In the genomic region with DNA sequence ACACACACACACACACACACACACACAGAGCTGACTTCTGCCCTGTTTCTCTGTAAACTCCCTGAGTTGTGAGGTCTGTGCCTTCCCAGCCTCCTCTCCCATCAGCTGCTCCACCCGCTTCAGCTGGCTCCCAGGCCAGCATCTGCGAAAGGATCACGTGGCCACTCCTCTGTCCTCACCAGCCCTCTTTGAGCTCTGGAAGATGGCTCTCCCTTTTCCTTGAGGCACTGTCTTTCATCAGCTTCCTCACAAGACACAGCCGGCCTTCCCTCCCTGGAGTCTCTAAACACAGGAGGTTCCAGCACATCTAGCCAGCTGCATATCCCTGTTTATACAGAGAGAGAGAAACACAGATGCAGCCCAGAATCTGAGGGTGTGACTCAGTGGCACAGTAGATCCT, we compare ENCODE assay signal across 13 mouse cellular contexts. TPM values are rescaled to one million over a fixed set of nuclear protein-coding genes. Genes with fewer than 3 reads are reported as not detected.
DNase-seq lines count a peak whose midpoint lies in the region; ATAC-seq and TF ChIP-seq lines count a peak whose summit lies in the region.
"Had no signal": no experiment of that assay in that cellular context is flagged by ENCODE, and none has a peak within 500 bp of the region (broad histone marks: within the 10 kb centered on the region; RNA-seq: fewer than 3 reads in every experiment).

No protein-coding gene starts in this region.

- H3K27me3 ChIP-seq in liver, postnatal 0 days (ENCODE audit: insufficient read depth, low read length), result 0 out of 2 replicates have a peak, but pooled peaks cover 3% of the 10 kb centered on the region
- no peaks in the 10 kb centered on the region for H3K27me3 ChIP-seq in liver, embryonic 11.5 days (replicated peaks; ENCODE audit: control insufficient read depth, insufficient read depth, low read length)
- H3K27me3 ChIP-seq in kidney, adult 2 months (replicated peaks; ENCODE audit: control insufficient read depth, insufficient read depth, low read length), result no peaks in the 10 kb centered on the region

- no peak for TF ChIP-seq CTCF in liver, postnatal 0 days (IDR thresholded peaks at IDR 0.05; ENCODE audit: low read depth)
- no peak for TF ChIP-seq CTCF in kidney, adult 2 months (conservative IDR thresholded peaks at IDR 0.05; ENCODE audit: insufficient read depth, insufficient read length, low read depth, low read length)

- H3K4me3 ChIP-seq in liver, postnatal 0 days (ENCODE audit: low read depth, low read length), result no peak overlapping the region
- no peak overlapping the region for H3K4me3 ChIP-seq in liver, embryonic 11.5 days (ENCODE audit: low read depth, low read length)
- no peak overlapping the region for H3K4me3 ChIP-seq in kidney, adult 2 months (ENCODE audit: insufficient read depth, low read depth, low read length)
- H3K4me3 ChIP-seq: erythroblast, embryonic 14.5 days; megakaryocyte, embryonic 14.5 days had no signal

- H3K27ac ChIP-seq in liver, postnatal 0 days (ENCODE audit: low read depth), result no peak overlapping the region
- no peak overlapping the region for H3K27ac ChIP-seq in liver, embryonic 11.5 days (ENCODE audit: low read depth, low read length)
- H3K27ac ChIP-seq in kidney, adult 2 months (ENCODE audit: insufficient read depth, low read depth, low read length), result no peak overlapping the region

- 39% methylated on average over 4 of the region's 4 CpGs for WGBS in liver, postnatal 0 days (ENCODE audit: insufficient replicate concordance)
- 35% methylated on average over 4 of the region's 4 CpGs for WGBS in liver, embryonic 11.5 days
- WGBS in kidney, adult 2 months, result 53% methylated on average over 4 of the region's 4 CpGs

- no peak for ATAC-seq in liver, postnatal 0 days
- ATAC-seq in liver, embryonic 11.5 days (replicated peaks; ENCODE audit: low FRiP score), result no peak

- no peaks in the 10 kb centered on the region for H3K4me1 ChIP-seq in liver, postnatal 0 days (ENCODE audit: insufficient read depth)
- no peaks in the 10 kb centered on the region for H3K4me1 ChIP-seq in liver, embryonic 11.5 days (replicated peaks; ENCODE audit: control insufficient read depth, insufficient read depth, low read length)
- H3K4me1 ChIP-seq in kidney, adult 2 months (ENCODE audit: control insufficient read depth, insufficient read depth, low read length), result no peaks in the 10 kb centered on the region
- H3K4me1 ChIP-seq: megakaryocyte, embryonic 14.5 days had no signal

- H3K4me2 ChIP-seq in liver, postnatal 0 days (ENCODE audit: low read depth, low read length), result no peak overlapping the region
- H3K4me2 ChIP-seq in liver, embryonic 11.5 days, result no peak overlapping the region

- H3K36me3 ChIP-seq in liver, postnatal 0 days (replicated peaks; ENCODE audit: insufficient read depth, low read length), result no peaks in the 10 kb centered on the region
- H3K36me3 ChIP-seq in liver, embryonic 11.5 days (ENCODE audit: control insufficient read depth, insufficient read depth, low read length), result no peaks in the 10 kb centered on the region
- no peaks in the 10 kb centered on the region for H3K36me3 ChIP-seq in kidney, adult 2 months (ENCODE audit: control insufficient read depth, insufficient read depth, low read length)

- no peak for TF ChIP-seq EP300 in liver, postnatal 0 days (IDR thresholded peaks at IDR 0.05; ENCODE audit: low read depth)

- peak; percentile 9 for DNase-seq in liver, postnatal 0 days
- no peak for DNase-seq in liver, embryonic 11.5 days (ENCODE audit: low spot score)
- peak; percentile 57 for DNase-seq in MN1 (ENCODE audit: low spot score)
- DNase-seq in gastrocnemius, postnatal 10 days, result peak; percentile 32
- DNase-seq in skeletal muscle tissue, adult 2 months (ENCODE audit: low read depth, low spot score), result peak; percentile 52
- DNase-seq in kidney, adult 2 months, result no peak
- DNase-seq in kidney, adult 11 months, result no peak
- DNase-seq: cerebellum, postnatal 36 days had no signal

- peaks cover 5% of the 10 kb centered on the region; the same call in 1 of the 2 replicates for H3K9me3 ChIP-seq in liver, postnatal 0 days (ENCODE audit: low read length)
- H3K9me3 ChIP-seq in liver, embryonic 11.5 days (ENCODE audit: control insufficient read depth, low read length), result 0 out of 2 replicates have a peak, but pooled peaks cover 3% of the 10 kb centered on the region

- H3K9ac ChIP-seq in liver, postnatal 0 days (replicated peaks), result no peak overlapping the region
- H3K9ac ChIP-seq in liver, embryonic 11.5 days (ENCODE audit: low read depth, low read length), result no peak overlapping the region; the same call in 1 of the 2 replicates

- TF ChIP-seq POLR2A in kidney, adult 2 months (IDR thresholded peaks at IDR 0.05; ENCODE audit: low read depth, low read length), result no peak

RNA-seq across cellular contexts. Expression of a gene that starts 22.3 kb away (rescaled TPM):
- polyA plus RNA-seq in liver, postnatal 0 days (2015; fragmentation: Nextera tagmentation; extraction: Ambion mirVana), result 1.9 and 2.1 TPM in 2 replicates
- 2.4 and 2.8 TPM in 2 replicates for polyA plus RNA-seq in liver, embryonic 11.5 days (2014; fragmentation: Nextera tagmentation; extraction: Ambion mirVana)
- total RNA-seq in gastrocnemius, postnatal 10 days (2021), result 100 to 1,000 TPM in 1 of 2 experiments, 10 to 100 TPM in 1; 96.8 to 105 TPM
- polyA plus RNA-seq in kidney, adult 2 months (2012; rRNA removed), result 4.9 and 5.1 TPM in 2 replicates

RNA-seq across cellular contexts. Expression of a gene that starts 38.3 kb away (rescaled TPM):
- polyA plus RNA-seq in liver, postnatal 0 days (2015; fragmentation: Nextera tagmentation; extraction: Ambion mirVana), result 0.02 TPM in 1 of 2 replicates, not detected in the other
- polyA plus RNA-seq in liver, embryonic 11.5 days (2014; fragmentation: Nextera tagmentation; extraction: Ambion mirVana), result 0.06 and 0.11 TPM in 2 replicates
- under 1 TPM in 1 of 2 experiments, not detected in 1; 0.09 TPM for total RNA-seq in gastrocnemius, postnatal 10 days (2021)
- 0.13 and 0.23 TPM in 2 replicates for polyA plus RNA-seq in kidney, adult 2 months (2012; rRNA removed)
- total RNA-seq: left cerebral cortex, postnatal 25 days had no signal
- polyA plus RNA-seq: erythroblast, embryonic 14.5 days; liver, embryonic 16.5 days; neural tube, embryonic 11.5 days had no signal

Comparison
In these comparisons a context has a peak if more than half of its experiments do, and no peak if none do; other contexts are left out.
1. DNase-seq: peak in liver, postnatal 0 days (single experiment), MN1 (single experiment), gastrocnemius, postnatal 10 days (single experiment) and skeletal muscle tissue, adult 2 months (single experiment); none in liver, embryonic 11.5 days (single experiment), kidney, adult 2 months (single experiment) and kidney, adult 11 months (single experiment).